Mouse (Mus musculus): ENCODE measurements around the gene Gm15140. TPM values are rescaled to one million over a fixed set of nuclear protein-coding genes. Genes with fewer than 3 reads are reported as not detected.
"Not testable (repeated sequence)": the region's sequence is repeated elsewhere in the genome, so short reads cannot be mapped to it uniquely, and the experiment has no call there.

Gm15140 gene
- polyA plus RNA-seq (2015; fragmentation: Nextera tagmentation; extraction: Ambion mirVana), result not detected in 2 replicates

GRCm38 (mm10) chrX:154120585-154120984 lies at the start of gene Gm15140:
Gene Gm15140 (minus strand): TSS chrX:154120685.
- H3K36me3 ChIP-seq (ENCODE audit: control insufficient read depth, insufficient read depth, low read length); H3K4me1 ChIP-seq (replicated peaks; ENCODE audit: control insufficient read depth, insufficient read depth, low read length); H3K9ac ChIP-seq (ENCODE audit: low read length); H3K9me3 ChIP-seq (ENCODE audit: control insufficient read depth, low read length); H3K27ac ChIP-seq (ENCODE audit: low read length); H3K4me3 ChIP-seq (ENCODE audit: low read length); H3K27me3 ChIP-seq (ENCODE audit: control insufficient read depth, insufficient read depth, low read depth, low read length); H3K4me2 ChIP-seq (ENCODE audit: low read depth, low read length); ATAC-seq (ENCODE audit: low read depth): not testable (repeated sequence)
- 48% methylated on average over 1 of the region's 1 CpGs for WGBS

Other genes starting within 250 kb of the Gm15140 start
- gene Samt1, start 108.0 kb downstream of the Gm15140 start, polyA plus RNA-seq (2015; fragmentation: Nextera tagmentation; extraction: Ambion mirVana), result not detected in 2 replicates
- gene 4921511M17Rik, start 86.9 kb downstream of the Gm15140 start, polyA plus RNA-seq (2015; fragmentation: Nextera tagmentation; extraction: Ambion mirVana), result not detected in 2 replicates
- not detected in 2 replicates for gene Gm10057, start 65.6 kb downstream of the Gm15140 start, polyA plus RNA-seq (2015; fragmentation: Nextera tagmentation; extraction: Ambion mirVana)
- gene 4930524N10Rik, start 222.7 kb upstream of the Gm15140 start, polyA plus RNA-seq (2015; fragmentation: Nextera tagmentation; extraction: Ambion mirVana), result not detected in 2 replicates

All from lung, embryonic 16.5 days (tissue).